Mouse (Mus musculus) megakaryocyte, embryonic 14.5 days (primary cell): ENCODE results near the gene Eif3k. TPM values are rescaled to one million over a fixed set of nuclear protein-coding genes. Genes with fewer than 3 reads are reported as not detected.

Source experiments
- H3K27me3 ChIP-seq: replicated peaks from 2 replicates; pipeline ENCODE3; 2012; ENCODE audit warnings: inconsistent platforms
- H3K36me3 ChIP-seq: replicated peaks from 2 replicates; pipeline ENCODE3; 2012; ENCODE audit warnings: low read length, inconsistent platforms, mixed read lengths
- H3K4me1 ChIP-seq: 2 replicates; pipeline ENCODE4 v1.6.1; 2012; ENCODE audit warnings: inconsistent platforms
- H3K4me3 ChIP-seq: replicated peaks from 2 replicates; pipeline ENCODE3; 2012; ENCODE audit warnings: moderate library complexity, mild to moderate bottlenecking, inconsistent platforms
- H3K9me3 ChIP-seq: 2 replicates; pipeline ENCODE4 v1.6.1; 2012; ENCODE audit warnings: inconsistent platforms
- FLI1 ChIP-seq: IDR thresholded peaks from 2 replicates; pipeline ENCODE4 v1.6.1; 2012; ENCODE audit warnings: low read length, inconsistent platforms, mixed read lengths
- GATA1 ChIP-seq: IDR thresholded peaks from 3 replicates; pipeline ENCODE4 v1.6.1; 2012; ENCODE audit warnings: mixed read lengths, low read length, inconsistent platforms, borderline replicate concordance
- polyA plus RNA-seq: library from polyadenylated mRNA; stranded (reverse); fragments of >175 nt; gene quantifications from 2 replicates; pipeline ENCODE4 v1.2.3, GENCODE M21; 2012; ENCODE audit warnings: low replicate concordance; ENCODE audit not compliant: insufficient read depth

Eif3k gene
- polyA plus RNA-seq, 1 experiment = 185 TPM

GRCm38 (mm10) chr7:28960354-28961046, 21.2 kb downstream of the Eif3k start:
- Histone ChIP-seq H3K4me1 (peaks cover 80% of the 10 kb centered on the region), H3K36me3 (peaks cover 18% of the 10 kb centered on the region), H3K9me3 (no peaks in the 10 kb centered on the region), H3K4me3 (peak overlapping the region; percentile 96), H3K27me3 (no peaks in the 10 kb centered on the region)
- no peak for TF ChIP-seq GATA1

- no peaks in the 10 kb centered on the region for H3K9me3 ChIP-seq
- peaks cover 84% of the 10 kb centered on the region for H3K4me1 ChIP-seq
- no peaks in the 10 kb centered on the region for H3K27me3 ChIP-seq
- TF ChIP-seq GATA1 = no peak
- peaks cover 27% of the 10 kb centered on the region for H3K36me3 ChIP-seq
- peak overlapping the region; percentile 96 for H3K4me3 ChIP-seq
These were observed 22.1 kb downstream of the Eif3k start for GRCm38 (mm10) chr7:28959505-28960045.

GRCm38 (mm10) chr7:28958770-28959169, 22.9 kb downstream of the Eif3k start:
- Histone ChIP-seq H3K36me3 (peaks cover 31% of the 10 kb centered on the region), H3K4me3 (peak overlapping the region; percentile 96), H3K4me1 (peaks cover 89% of the 10 kb centered on the region), H3K9me3 (no peaks in the 10 kb centered on the region), H3K27me3 (no peaks in the 10 kb centered on the region)
- TF ChIP-seq FLI1 = no peak
- no peak for TF ChIP-seq GATA1

GRCm38 (mm10) chr7:28957997-28958725, 23.5 kb downstream of the Eif3k start:
- TF ChIP-seq FLI1 (no peak), GATA1 (no peak)
- Histone ChIP-seq H3K36me3 (peaks cover 35% of the 10 kb centered on the region), H3K4me1 (peaks cover 90% of the 10 kb centered on the region)

GRCm38 (mm10) chr7:28957286-28957685, 24.4 kb downstream of the Eif3k start:
- Histone ChIP-seq H3K4me1 (peaks cover 90% of the 10 kb centered on the region), H3K36me3 (peaks cover 39% of the 10 kb centered on the region), H3K9me3 (no peaks in the 10 kb centered on the region), H3K4me3 (peak overlapping the region; percentile 69), H3K27me3 (no peaks in the 10 kb centered on the region)
- TF ChIP-seq FLI1 (no peak), GATA1 (no peak)

More at GRCm38 (mm10) chr7:28957997-28958725, 23.5 kb downstream of the Eif3k start:
- Histone ChIP-seq H3K4me3 (peak overlapping the region; percentile 96), H3K27me3 (no peaks in the 10 kb centered on the region), H3K9me3 (no peaks in the 10 kb centered on the region)

- TF ChIP-seq FLI1 (no peak), GATA1 (no peak)
- peaks cover 49% of the 10 kb centered on the region for H3K36me3 ChIP-seq
- H3K9me3 ChIP-seq = no peaks in the 10 kb centered on the region
- peaks cover 100% of the 10 kb centered on the region for H3K4me1 ChIP-seq
- no peaks in the 10 kb centered on the region for H3K27me3 ChIP-seq
- peak overlapping the region; percentile 31 for H3K4me3 ChIP-seq
These were observed 25.4 kb downstream of the Eif3k start for GRCm38 (mm10) chr7:28956270-28956669.

- TF ChIP-seq GATA1 (no peak), FLI1 (no peak)
- Histone ChIP-seq H3K9me3 (no peaks in the 10 kb centered on the region), H3K36me3 (peaks cover 58% of the 10 kb centered on the region), H3K4me3 (peak overlapping the region; percentile 65), H3K27me3 (no peaks in the 10 kb centered on the region), H3K4me1 (peaks cover 100% of the 10 kb centered on the region)
These were observed 26.3 kb downstream of the Eif3k start for GRCm38 (mm10) chr7:28955295-28955897.

GRCm38 (mm10) chr7:28954773-28955172, 26.9 kb downstream of the Eif3k start:
- H3K4me3 ChIP-seq = peak overlapping the region; percentile 46
- no peaks in the 10 kb centered on the region for H3K9me3 ChIP-seq
- H3K27me3 ChIP-seq = no peaks in the 10 kb centered on the region
- peaks cover 100% of the 10 kb centered on the region for H3K4me1 ChIP-seq
- peaks cover 64% of the 10 kb centered on the region for H3K36me3 ChIP-seq
- no peak for TF ChIP-seq FLI1
- no peak for TF ChIP-seq GATA1

- H3K36me3 ChIP-seq = peaks cover 72% of the 10 kb centered on the region
- H3K27me3 ChIP-seq = no peaks in the 10 kb centered on the region
- H3K4me1 ChIP-seq = peaks cover 100% of the 10 kb centered on the region
- H3K4me3 ChIP-seq = peak overlapping the region; percentile 54
- TF ChIP-seq GATA1 = no peak
- TF ChIP-seq FLI1 = no peak
- no peaks in the 10 kb centered on the region for H3K9me3 ChIP-seq
These were observed 27.9 kb downstream of the Eif3k start for GRCm38 (mm10) chr7:28953476-28954376.
